Mouse (Mus musculus) spleen, adult 2 months (tissue): ENCODE results near the gene Pla2g7.

Source experiments
- CTCF ChIP-seq: fragments of 200-500 bp; IDR thresholded peaks from 2 replicates; pipeline ENCODE4 v1.5.1; 2011; ENCODE audit warnings: mild to moderate bottlenecking, inconsistent platforms; ENCODE audit not compliant: insufficient read depth, insufficient read length, insufficient replicate concordance; ENCODE audit errors: extremely low read depth
- POLR2A ChIP-seq: fragments of 200-500 bp; IDR thresholded peaks from 2 replicates; pipeline ENCODE4 v1.6.1; 2011; ENCODE audit warnings: low read depth, low read length, inconsistent platforms

DNA sequence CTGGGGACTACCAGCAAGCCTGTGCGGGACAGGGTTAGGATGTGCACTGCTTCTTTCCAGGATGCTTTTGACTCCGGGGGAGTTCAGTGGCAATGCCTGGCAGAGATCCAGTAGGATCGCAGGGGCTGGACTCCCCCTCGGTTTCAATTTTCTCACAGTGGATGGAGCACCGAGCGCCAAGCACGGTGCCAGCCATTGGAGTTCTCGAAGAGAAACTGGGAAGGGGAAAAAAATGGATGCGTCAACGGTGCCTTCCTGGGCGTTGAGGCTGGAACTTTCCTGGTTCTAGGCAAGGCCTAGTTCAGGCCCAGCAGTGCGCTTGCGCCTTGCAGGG, 62.5 kb downstream of the Pla2g7 start:
- TF ChIP-seq CTCF (no peak), POLR2A (no peak)
